Mouse (Mus musculus) C3H10T1/2 (cell line): ENCODE measurements around the gene Prpf31. TPM values are rescaled to one million over a fixed set of nuclear protein-coding genes. Genes with fewer than 3 reads are reported as not detected.

Experiments
- polyA plus RNA-seq, 2 experiments: library from polyadenylated mRNA; unstranded; fragments of >200 nt; fragmentation: generic; extraction: Trizol; gene quantifications; one replicate each; pipeline ENCODE4 v1.2.1; 2012; ENCODE audit warnings: missing spikeins in 2 of 2

Prpf31 gene
- 10 to 100 TPM; 41.4 to 67.7 TPM for polyA plus RNA-seq

DNA sequence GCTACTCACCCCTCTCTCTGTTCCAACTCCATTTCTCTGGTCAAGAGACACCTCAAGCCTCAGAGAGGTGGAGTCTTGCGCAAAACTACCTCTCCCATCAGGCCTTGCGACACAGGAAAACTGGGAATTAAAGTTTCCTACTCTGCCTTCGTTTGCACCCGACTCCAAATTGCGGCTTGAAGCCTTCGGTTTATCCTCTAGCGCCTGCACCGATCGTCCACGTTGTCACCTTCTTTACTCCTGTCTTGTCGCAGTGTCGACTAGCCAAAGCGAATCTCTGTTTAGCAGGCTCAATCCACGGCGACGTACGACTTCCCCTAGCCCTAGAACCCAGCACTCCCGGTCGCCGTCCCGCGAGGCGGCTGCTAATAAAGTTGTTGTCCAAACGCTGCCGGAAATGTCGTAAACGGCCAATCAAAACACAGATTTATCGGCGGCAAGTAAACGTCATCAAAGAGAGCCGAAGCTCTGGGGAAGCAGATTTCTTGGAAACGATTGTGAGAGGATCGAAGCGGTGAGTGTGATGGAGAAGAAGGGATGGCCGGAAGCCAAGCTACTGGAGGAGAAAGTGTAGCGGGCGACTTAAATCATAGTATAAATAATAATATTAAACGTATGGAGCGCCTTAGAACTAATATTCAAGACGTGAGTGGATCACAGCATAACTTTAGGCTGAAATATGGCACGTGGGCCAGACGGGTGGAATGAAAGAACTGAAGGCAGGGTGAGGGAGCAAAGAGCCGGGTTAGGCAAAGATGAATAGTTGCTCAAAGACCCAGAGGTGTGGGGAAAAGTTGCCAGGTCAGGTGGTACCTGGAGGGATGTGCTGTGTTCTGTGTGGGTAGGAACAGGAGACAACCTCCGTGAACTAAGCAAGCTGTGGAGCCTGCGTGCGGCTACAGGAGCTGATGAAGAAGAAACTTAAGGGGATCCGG is at the start of gene Prpf31, which contains the start of gene Tfpt:
TSS of gene Prpf31 (plus strand) at position 443 of the 935 bp plus-strand sequence.
TSS of gene Tfpt (minus strand) at position 387 of the 935 bp plus-strand sequence.

DNA sequence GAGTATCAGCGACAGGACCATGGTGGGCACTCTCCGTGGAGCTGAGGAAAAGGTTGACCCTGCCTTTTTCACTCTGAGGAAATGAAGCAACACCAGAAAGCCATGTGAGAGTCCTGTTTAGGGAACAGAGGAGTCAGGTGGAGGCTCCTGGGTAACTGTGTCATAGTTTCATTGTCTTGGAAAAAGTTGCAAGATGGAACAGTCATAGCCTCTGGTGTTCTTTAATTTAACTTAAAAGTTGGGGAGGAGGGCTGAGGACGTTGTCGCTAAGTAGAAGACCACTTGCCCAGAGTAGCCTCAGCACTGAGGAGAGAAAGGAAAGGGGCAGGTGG is 13.8 kb upstream of the Prpf31 start, which contains the start of gene Oscar:
TSS of gene Oscar (minus strand) at position 101 of the 332 bp plus-strand sequence.

DNA sequence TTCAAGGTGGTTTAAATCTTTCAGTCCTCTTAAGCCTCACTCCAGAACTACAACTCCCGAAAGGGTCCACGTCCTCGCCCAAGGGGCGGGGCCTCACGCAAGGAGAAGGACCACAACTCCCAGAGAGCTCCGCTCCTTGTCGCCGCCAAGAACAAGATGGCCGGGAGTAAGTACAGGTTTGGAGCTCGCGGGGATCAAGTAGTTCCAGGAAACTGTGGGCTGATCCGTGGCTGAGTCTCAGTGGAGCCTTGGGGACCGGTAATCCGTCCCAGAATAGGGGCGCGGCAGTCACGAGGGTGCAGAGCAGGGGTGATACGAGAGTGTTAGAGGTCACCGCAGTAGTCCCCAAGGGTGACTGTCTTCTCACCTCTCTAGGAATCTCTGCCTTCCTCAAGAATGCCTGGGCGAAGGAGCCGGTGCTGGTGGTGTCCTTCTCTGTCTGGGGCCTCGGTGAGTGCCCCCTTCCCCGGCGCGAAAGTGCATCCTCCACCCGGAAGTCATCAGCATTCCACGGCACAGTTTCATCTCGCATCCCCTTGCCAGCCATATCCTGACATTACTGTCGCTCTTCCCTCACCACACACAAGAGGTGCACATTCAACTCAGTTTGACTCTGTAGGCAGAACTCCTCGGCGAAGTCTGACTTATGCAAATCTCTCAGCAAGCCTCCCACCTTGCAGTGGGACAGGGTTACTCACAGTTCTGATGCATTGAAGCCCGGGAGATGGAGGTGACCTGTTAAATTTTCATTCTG is 12.4 kb upstream of the Prpf31 start, which contains the start of gene Ndufa3:
TSS of gene Ndufa3 (plus strand) at position 132 of the 754 bp plus-strand sequence.

DNA sequence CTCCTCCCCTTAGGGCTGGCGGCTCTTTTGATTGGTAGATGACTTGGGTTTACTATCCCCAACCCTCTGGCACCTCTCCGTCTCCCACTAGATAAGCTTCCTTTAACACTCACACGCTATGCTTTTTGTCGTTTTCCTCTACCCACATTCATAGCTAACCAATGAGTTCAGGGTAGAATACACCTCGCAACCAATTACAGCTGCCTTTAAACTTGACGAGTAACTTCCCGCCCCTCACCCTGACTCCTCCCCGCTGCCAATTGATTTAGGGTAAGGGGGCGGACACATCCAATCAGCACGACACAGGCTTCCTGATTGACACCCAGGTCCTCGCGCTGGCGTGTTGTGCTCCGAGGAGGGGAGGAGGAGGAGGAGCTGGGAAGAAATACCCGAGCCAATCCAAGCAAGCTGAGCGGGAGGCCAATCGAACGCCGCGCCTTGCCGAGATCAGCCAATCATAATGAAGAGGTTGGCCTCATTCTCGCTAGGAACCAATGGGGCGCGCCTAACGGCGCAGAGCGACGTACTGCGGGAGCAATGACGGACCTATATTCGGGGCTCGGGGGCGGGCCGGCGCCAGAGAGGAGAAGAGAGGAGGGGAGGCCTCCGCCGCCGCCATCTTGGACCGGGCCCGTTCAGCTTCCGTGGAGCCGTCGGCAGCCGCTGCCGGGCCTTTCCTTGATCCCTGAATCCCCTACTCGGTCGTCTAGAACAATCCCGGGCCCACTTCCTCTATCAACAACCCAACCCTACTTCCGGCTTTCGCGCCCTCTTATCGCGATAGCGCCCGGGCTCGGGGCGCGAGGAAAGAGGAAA is 15.1 kb downstream of the Prpf31 start, which contains the start of gene Cnot3:
TSS of gene Cnot3 (plus strand) at position 597 of the 816 bp plus-strand sequence.

DNA sequence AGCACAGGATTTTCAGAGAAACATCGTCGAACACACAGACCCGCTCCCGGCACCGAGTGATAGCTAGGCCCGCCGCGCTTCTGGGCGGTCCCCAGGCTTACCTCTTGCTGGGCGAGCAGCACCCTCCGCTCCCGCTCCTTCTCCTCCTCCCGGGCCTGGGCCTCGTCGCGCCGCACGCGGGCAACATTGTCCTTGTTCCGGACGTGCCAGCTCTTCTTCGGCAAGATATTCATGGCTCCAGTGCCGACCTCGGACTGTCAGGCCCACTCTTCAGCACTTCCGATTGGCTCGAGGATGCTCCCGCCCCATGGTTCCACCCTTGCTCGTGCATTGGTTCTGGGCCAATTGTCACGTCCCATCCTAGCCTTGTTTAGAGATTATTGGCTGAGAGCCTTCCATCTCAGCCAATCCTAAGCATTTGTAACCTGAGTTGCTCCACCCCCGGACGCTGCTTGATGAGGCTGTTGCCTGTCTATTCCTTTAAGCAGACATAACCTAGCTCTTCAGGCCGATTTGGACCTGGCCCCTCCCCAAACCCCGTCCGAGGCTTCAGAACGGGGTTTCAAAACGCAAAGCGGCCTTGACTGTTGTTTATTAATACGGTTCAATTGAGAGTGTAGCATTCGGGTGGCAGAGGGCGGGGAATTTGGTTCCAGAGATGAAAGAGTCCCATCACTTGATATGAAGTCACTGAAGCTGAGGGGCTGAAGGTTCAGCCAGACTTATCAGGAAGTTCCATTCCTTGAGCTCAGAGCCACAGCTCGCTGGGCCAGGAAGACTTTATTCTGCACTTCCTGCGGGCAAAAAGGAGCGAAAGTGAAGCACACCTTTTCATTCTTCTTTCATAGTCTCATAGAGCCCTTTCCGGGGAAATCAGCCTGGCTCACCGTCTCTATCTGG is 35.7 kb downstream of the Prpf31 start, which contains the start of gene Leng1:
TSS of gene Leng1 (minus strand) at position 626 of the 900 bp plus-strand sequence.

DNA sequence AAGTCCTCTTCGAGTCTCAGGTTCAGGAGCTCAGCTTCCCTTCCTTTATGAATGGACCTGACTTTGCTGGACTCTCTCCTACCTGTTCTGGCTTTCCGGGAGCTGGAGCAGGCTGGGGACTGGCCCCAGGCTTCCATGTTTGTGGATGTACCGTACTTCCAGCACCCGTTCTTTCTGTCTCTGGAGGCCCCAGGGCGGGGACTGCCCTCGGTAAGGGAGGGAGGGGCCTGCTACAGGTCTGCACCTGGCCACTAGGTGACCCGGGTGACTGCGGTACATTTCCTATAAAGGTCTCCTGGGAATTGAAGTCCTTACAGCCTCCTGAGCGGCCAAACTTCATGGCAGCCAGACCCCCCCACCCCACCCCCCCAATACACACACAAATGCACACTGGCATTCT is 47.6 kb downstream of the Prpf31 start, which contains the start of gene Tmc4:
TSS of gene Tmc4 (minus strand) at position 212 of the 400 bp plus-strand sequence.

Other genes with a start within 250 kb of the Prpf31 start
- under 1 TPM in 1 of 2 experiments, not detected in 1; 0.04 TPM for gene Cacng8, start 239.3 kb upstream of the Prpf31 start, polyA plus RNA-seq
- gene Cacng6, start 205.8 kb upstream of the Prpf31 start, polyA plus RNA-seq: not detected
- not detected for gene Tarm1, start 127.4 kb upstream of the Prpf31 start, polyA plus RNA-seq
- under 1 TPM; 0.02 to 0.05 TPM for gene Oscar, start 13.8 kb upstream of the Prpf31 start, polyA plus RNA-seq
- gene Ndufa3, start 12.6 kb upstream of the Prpf31 start, polyA plus RNA-seq: 100 to 1,000 TPM; 586 to 641 TPM
- 10 to 100 TPM; 24.9 to 28.3 TPM for gene Tfpt, start 56 bp upstream of the Prpf31 start, polyA plus RNA-seq
- 10 to 100 TPM; 50.5 to 73.1 TPM for gene Cnot3, start 15.3 kb downstream of the Prpf31 start, polyA plus RNA-seq
- 10 to 100 TPM in 1 of 2 experiments, 1 to 10 TPM in 1; 7.6 to 11.3 TPM for gene Leng1, start 35.9 kb downstream of the Prpf31 start, polyA plus RNA-seq
- gene Tmc4, start 47.6 kb downstream of the Prpf31 start, polyA plus RNA-seq: 1 to 10 TPM in 1 of 2 experiments, under 1 TPM in 1; 0.41 to 3.0 TPM
- gene Tsen34, start 62.9 kb downstream of the Prpf31 start, polyA plus RNA-seq: 100 to 1,000 TPM; 228 to 238 TPM
- 10 to 100 TPM; 31.5 to 50.0 TPM for gene Mboat7, start 63.5 kb downstream of the Prpf31 start, polyA plus RNA-seq
- gene Rps9, start 74.0 kb downstream of the Prpf31 start, polyA plus RNA-seq: 1,000 to 10,000 TPM; 3,467 to 3,490 TPM
- gene Pirb, start 90.4 kb downstream of the Prpf31 start, polyA plus RNA-seq: not detected
- not detected for gene Gm15448, start 195.7 kb downstream of the Prpf31 start, polyA plus RNA-seq
- gene Pira2, start 215.1 kb downstream of the Prpf31 start, polyA plus RNA-seq: not detected